Mouse (Mus musculus) embryo, embryonic 10.5 days (tissue): ENCODE results near the gene Atg4a-ps.
A peak's percentile ranks its signal among the peaks of the same experiment; 100 is the strongest.
"Not testable (repeated sequence)": the region's sequence is repeated elsewhere in the genome, so short reads cannot be mapped to it uniquely, and the experiment has no call there.

Experiments used
- DNase-seq: peaks from one replicate; pipeline ENCODE4 v3.0.0-alpha.2; 2015; ENCODE audit warnings: low spot score

Atg4a-ps gene

GRCm38 (mm10) chr3:103645968-103646367 is at the start of gene Atg4a-ps:
Gene Atg4a-ps, minus strand, starts transcription at chr3:103646068.
- DNase-seq: not testable (repeated sequence)

- no peak for DNase-seq
Observed at GRCm38 (mm10) chr3:103695556-103695955, 49.7 kb upstream of the Atg4a-ps start.

- no peak for DNase-seq
Observed at GRCm38 (mm10) chr3:103690506-103690905, 44.6 kb upstream of the Atg4a-ps start.

GRCm38 (mm10) chr3:103689043-103689442 is 43.2 kb upstream of the Atg4a-ps start:
- DNase-seq: no peak

- no peak for DNase-seq
Observed at GRCm38 (mm10) chr3:103683966-103684319, 38.1 kb upstream of the Atg4a-ps start.

GRCm38 (mm10) chr3:103683234-103683965 is 37.5 kb upstream of the Atg4a-ps start:
- peak; percentile 24 for DNase-seq

- peak; percentile 6 for DNase-seq
Observed at GRCm38 (mm10) chr3:103682473-103682872, 36.6 kb upstream of the Atg4a-ps start.

GRCm38 (mm10) chr3:103678811-103679210 is 32.9 kb upstream of the Atg4a-ps start:
- no peak for DNase-seq

GRCm38 (mm10) chr3:103672716-103673115 is 26.8 kb upstream of the Atg4a-ps start:
- no peak for DNase-seq

- no peak for DNase-seq
Observed at GRCm38 (mm10) chr3:103672113-103672512, 26.2 kb upstream of the Atg4a-ps start.

- DNase-seq: no peak
Observed at GRCm38 (mm10) chr3:103663385-103663784, 17.5 kb upstream of the Atg4a-ps start.

GRCm38 (mm10) chr3:103661714-103662113 is 15.8 kb upstream of the Atg4a-ps start:
- DNase-seq: no peak

GRCm38 (mm10) chr3:103660012-103660411 is 14.1 kb upstream of the Atg4a-ps start:
- no peak for DNase-seq

GRCm38 (mm10) chr3:103650406-103650805 is 4.5 kb upstream of the Atg4a-ps start:
- DNase-seq: no peak

GRCm38 (mm10) chr3:103649716-103650115 is 3.8 kb upstream of the Atg4a-ps start:
- no peak for DNase-seq

- DNase-seq: no peak
Observed at GRCm38 (mm10) chr3:103648486-103648885, 2.6 kb upstream of the Atg4a-ps start.

- no peak for DNase-seq
Observed at GRCm38 (mm10) chr3:103647164-103647867, 1.4 kb upstream of the Atg4a-ps start.

- no peak for DNase-seq
Observed at GRCm38 (mm10) chr3:103641301-103641700, 4.6 kb downstream of the Atg4a-ps start.

GRCm38 (mm10) chr3:103640226-103640803 is 5.6 kb downstream of the Atg4a-ps start:
- DNase-seq: peak; percentile 73

- DNase-seq: no peak
Observed at GRCm38 (mm10) chr3:103637641-103638040, 8.2 kb downstream of the Atg4a-ps start.

- no peak for DNase-seq
Observed at GRCm38 (mm10) chr3:103634256-103634655, 11.6 kb downstream of the Atg4a-ps start.

GRCm38 (mm10) chr3:103633831-103634230 is 12.0 kb downstream of the Atg4a-ps start:
- no peak for DNase-seq

GRCm38 (mm10) chr3:103633124-103633523 is 12.7 kb downstream of the Atg4a-ps start:
- no peak for DNase-seq
